Mouse (Mus musculus) bone marrow macrophage, adult 2 months (primary cell): ENCODE measurements around the gene Ccpg1.

Experiments used
- CTCF ChIP-seq: IDR thresholded peaks from 2 replicates; pipeline ENCODE4 v1.5.1; 2012; ENCODE audit warnings: low read depth, mild to moderate bottlenecking, low read length, moderate library complexity
- POLR2A ChIP-seq: IDR thresholded peaks from 2 replicates; pipeline ENCODE4 v1.6.1; 2012; ENCODE audit warnings: mild to moderate bottlenecking, low read depth, low read length, borderline replicate concordance

DNA sequence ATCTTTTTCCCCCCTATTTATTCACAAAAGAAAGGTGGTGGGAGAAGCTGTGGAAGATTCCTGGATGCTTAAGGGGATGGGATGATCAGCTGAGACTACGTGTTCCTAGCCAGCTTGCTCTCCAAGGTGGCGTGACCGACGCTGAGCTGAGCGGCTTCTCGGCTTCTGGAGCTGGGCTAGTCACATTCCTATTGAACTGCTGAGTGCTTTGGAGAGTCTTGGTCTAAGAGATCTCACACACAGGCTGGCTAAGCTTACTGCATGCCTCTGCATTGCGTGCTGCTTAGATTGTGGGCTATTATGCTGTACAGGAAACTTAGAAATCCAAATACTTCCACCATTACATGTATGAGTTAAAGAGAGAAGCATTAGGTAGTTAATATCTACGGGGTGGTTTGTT is 18.8 kb downstream of the Ccpg1 start:
- TF ChIP-seq CTCF, result no peak
- no peak for TF ChIP-seq POLR2A
